Mouse (Mus musculus): ENCODE results near the gene Iqschfp.

DNA sequence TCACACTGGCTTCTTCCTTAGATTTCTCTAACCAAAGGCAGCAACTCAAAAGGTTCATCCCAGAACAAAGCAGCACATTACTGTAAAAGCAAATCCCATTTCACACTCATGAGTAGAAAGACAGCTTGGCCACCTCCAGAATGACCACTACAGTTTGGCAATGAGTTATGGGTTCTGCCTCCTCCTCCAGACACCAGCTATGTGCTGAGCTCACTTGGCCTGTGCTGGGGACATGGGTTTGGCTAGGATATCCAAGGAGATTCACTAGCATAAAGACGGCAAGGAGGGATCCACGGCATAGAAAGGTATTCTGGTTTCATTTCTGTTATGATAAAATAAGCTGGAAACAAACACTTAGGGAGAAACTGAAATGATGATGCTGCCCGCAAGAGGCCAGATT is 496.0 kb downstream of the Iqschfp start:
- TF ChIP-seq CTCF (IDR thresholded peaks at IDR 0.05; ENCODE audit: low read depth): no peak
- TF ChIP-seq EP300 (IDR thresholded peaks at IDR 0.05; ENCODE audit: low read depth): no peak

Data from liver, postnatal 0 days (tissue).